Mouse (Mus musculus) small intestine, adult 2 months (tissue): ENCODE data around the gene A030014E15Rik.

Source experiments
- CTCF ChIP-seq: fragments of 200-500 bp; IDR thresholded peaks from 2 replicates; pipeline ENCODE4 v1.5.1; 2012; ENCODE audit warnings: low read depth, mild to moderate bottlenecking, control low read depth, inconsistent platforms, low read length, moderate library complexity, mixed read lengths; ENCODE audit not compliant: insufficient replicate concordance, insufficient read length; ENCODE audit errors: extremely low read depth
- POLR2A ChIP-seq: fragments of 200-500 bp; IDR thresholded peaks from 2 replicates; pipeline ENCODE4 v1.6.1; 2012; ENCODE audit warnings: low read depth, mild to moderate bottlenecking, control low read depth, inconsistent platforms, low read length, moderate library complexity

DNA sequence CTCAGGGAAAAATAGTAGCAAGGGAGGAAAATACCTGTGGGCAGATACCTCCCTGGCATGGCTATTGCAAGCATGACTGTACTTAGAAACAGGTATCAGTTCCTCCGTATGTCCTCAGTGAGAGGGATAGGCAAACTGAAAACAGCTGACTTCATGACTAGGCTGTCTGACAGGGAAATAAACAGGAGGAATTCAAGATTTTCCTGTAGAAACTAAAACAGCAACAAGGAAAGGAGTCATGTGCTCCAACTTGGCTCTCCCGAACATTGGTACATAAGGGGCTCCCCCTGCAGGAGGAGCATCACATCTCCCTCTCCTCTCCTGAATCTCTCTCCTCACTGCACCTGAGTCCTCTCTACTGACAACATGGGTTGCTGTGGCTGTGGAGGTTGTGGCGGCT is 11.7 kb upstream of the A030014E15Rik start, which contains the start of gene A030005L19Rik:
- TF ChIP-seq POLR2A (no peak), CTCF (no peak)
